Mouse (Mus musculus): ENCODE data around the gene Hist1h2bb. TPM values are rescaled to one million over a fixed set of nuclear protein-coding genes. Genes with fewer than 3 reads are reported as not detected.
"Not testable (repeated sequence)": the region's sequence is repeated elsewhere in the genome, so short reads cannot be mapped to it uniquely, and the experiment has no call there.

Gene Hist1h2bb
- polyA plus RNA-seq, 1 experiment: 5.7 TPM

GRCm38 (mm10) chr13:23745381-23746161, 963 bp upstream of the Hist1h2bb start, which contains the start of gene Hist1h3c:
Hist1h3c (minus strand) TSS chr13:23745602.
- Histone ChIP-seq H3K4me1 (ENCODE audit: control insufficient read depth, insufficient read depth, low read length) (peaks cover 12% of the 10 kb centered on the region), H3K4me3 (ENCODE audit: insufficient read depth, low read length) (peak within 1 kb of the TSS; percentile 47), H3K27ac (ENCODE audit: insufficient read depth, low read length) (peak within 1 kb of the TSS; percentile 99)
- TF ChIP-seq CTCF (IDR thresholded peaks at IDR 0.05; ENCODE audit: borderline replicate concordance, insufficient read depth, low read length) (no peak), POLR2A (IDR thresholded peaks at IDR 0.05; ENCODE audit: low read depth, low read length) (peak; percentile 70)

GRCm38 (mm10) chr13:23747081-23747891, 752 bp downstream of the Hist1h2bb start:
- Histone ChIP-seq H3K4me1 (ENCODE audit: control insufficient read depth, insufficient read depth, low read length) (peaks cover 12% of the 10 kb centered on the region), H3K4me3 (ENCODE audit: insufficient read depth, low read length) (peak overlapping the region; percentile 23; the same call in 1 of the 2 replicates), H3K27ac (ENCODE audit: insufficient read depth, low read length) (peak overlapping the region; percentile 99)
- TF ChIP-seq CTCF (IDR thresholded peaks at IDR 0.05; ENCODE audit: borderline replicate concordance, insufficient read depth, low read length) (no peak), POLR2A (IDR thresholded peaks at IDR 0.05; ENCODE audit: low read depth, low read length) (peak; percentile 72)

DNA sequence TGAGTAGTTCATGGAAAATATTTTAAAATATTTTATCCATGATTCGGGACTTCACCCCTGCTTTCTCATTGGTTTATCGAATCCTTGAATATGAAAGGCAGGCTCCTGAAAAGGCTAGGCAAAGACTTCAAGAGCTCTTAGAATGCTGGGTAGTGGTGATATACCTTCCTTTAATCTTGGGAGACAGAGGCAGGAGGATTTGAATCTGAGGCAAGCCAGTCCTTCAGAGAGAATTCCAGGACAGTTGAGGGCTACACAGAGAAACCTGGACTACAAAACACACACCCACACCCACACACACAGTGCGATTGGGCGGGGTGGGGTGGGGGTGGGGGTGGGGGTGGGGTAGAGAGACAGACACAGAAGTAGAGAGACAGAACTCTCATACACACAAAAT, 1.4 kb downstream of the Hist1h2bb start:
- Histone ChIP-seq H3K4me3 (ENCODE audit: insufficient read depth, low read length) (no peak overlapping the region), H3K27ac (ENCODE audit: insufficient read depth, low read length) (peak overlapping the region; percentile 99), H3K4me1 (ENCODE audit: control insufficient read depth, insufficient read depth, low read length) (peaks cover 12% of the 10 kb centered on the region)
- no peak for TF ChIP-seq CTCF (IDR thresholded peaks at IDR 0.05; ENCODE audit: borderline replicate concordance, insufficient read depth, low read length)
- 0 out of 2 replicates have a peak, but pooled peaks have one; percentile 18 for TF ChIP-seq POLR2A (IDR thresholded peaks at IDR 0.05; ENCODE audit: low read depth, low read length)

- Histone ChIP-seq H3K4me1 (ENCODE audit: control insufficient read depth, insufficient read depth, low read length) (peaks cover 6% of the 10 kb centered on the region), H3K27ac (ENCODE audit: insufficient read depth, low read length) (peak overlapping the region; percentile 99), H3K4me3 (ENCODE audit: insufficient read depth, low read length) (no peak overlapping the region)
- TF ChIP-seq POLR2A (IDR thresholded peaks at IDR 0.05; ENCODE audit: low read depth, low read length) (no peak), CTCF (IDR thresholded peaks at IDR 0.05; ENCODE audit: borderline replicate concordance, insufficient read depth, low read length) (no peak)
Observed at GRCm38 (mm10) chr13:23749563-23750121, 3.1 kb downstream of the Hist1h2bb start.

DNA sequence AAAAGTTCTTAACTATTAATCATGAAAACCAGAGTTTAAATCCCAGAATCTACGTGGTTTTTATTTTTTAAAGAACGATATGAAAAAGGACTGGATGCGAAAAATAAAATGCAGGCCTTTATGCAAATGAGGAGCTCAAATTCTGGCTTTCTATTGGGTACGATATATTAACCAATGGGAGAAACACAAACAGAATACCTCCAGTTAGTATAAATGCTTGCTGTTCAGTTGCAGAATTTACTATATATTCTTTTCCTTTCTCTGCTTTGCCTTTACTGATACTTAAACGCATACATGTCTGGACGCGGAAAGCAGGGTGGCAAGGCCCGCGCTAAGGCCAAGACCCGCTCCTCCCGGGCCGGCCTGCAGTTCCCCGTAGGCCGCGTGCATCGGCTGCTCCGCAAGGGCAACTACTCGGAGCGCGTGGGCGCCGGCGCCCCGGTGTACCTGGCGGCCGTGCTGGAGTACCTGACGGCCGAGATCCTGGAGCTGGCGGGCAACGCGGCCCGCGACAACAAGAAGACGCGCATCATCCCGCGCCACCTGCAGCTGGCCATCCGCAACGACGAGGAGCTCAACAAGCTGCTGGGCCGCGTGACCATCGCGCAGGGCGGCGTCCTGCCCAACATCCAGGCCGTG, 4.4 kb downstream of the Hist1h2bb start, which contains the start of gene Hist1h2ab:
Hist1h2ab (plus strand) TSS at position 288 of the 639 bp plus-strand sequence.
- H3K4me1 ChIP-seq (ENCODE audit: control insufficient read depth, insufficient read depth, low read length): not testable (repeated sequence)
- peak within 1 kb of the TSS; percentile 99 for H3K27ac ChIP-seq (ENCODE audit: insufficient read depth, low read length)
- TF ChIP-seq POLR2A (IDR thresholded peaks at IDR 0.05; ENCODE audit: low read depth, low read length): peak; percentile 97
- peak within 1 kb of the TSS; percentile 36 for H3K4me3 ChIP-seq (ENCODE audit: insufficient read depth, low read length)

DNA sequence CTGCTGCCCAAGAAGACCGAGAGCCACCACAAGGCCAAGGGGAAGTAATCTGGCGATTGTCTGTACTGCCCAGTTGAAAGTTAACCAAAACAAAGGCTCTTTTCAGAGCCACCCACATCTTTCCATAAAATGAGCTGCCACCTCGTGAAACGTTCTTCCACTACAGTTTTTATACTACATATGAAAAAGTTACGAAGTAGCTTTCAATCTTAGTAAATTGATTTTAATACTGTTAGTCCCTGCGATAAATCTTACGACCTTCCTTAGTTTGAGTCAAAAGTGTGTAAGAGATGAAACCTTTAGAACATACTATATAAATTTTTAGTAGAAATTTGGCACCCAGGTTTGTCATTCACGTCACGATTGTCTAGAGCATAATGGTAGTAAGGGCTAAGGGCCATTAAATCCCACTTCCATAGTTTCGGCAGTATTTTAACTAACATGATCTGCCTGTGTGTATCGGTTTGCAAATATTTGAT, 5.0 kb downstream of the Hist1h2bb start:
- no peak; the same call in 1 of the 2 replicates for TF ChIP-seq POLR2A (IDR thresholded peaks at IDR 0.05; ENCODE audit: low read depth, low read length)
- no peak for TF ChIP-seq CTCF (IDR thresholded peaks at IDR 0.05; ENCODE audit: borderline replicate concordance, insufficient read depth, low read length)
- peak overlapping the region; percentile 87 for H3K27ac ChIP-seq (ENCODE audit: insufficient read depth, low read length)
- peak overlapping the region; percentile 36 for H3K4me3 ChIP-seq (ENCODE audit: insufficient read depth, low read length)
- H3K4me1 ChIP-seq (ENCODE audit: control insufficient read depth, insufficient read depth, low read length): peaks cover 6% of the 10 kb centered on the region

DNA sequence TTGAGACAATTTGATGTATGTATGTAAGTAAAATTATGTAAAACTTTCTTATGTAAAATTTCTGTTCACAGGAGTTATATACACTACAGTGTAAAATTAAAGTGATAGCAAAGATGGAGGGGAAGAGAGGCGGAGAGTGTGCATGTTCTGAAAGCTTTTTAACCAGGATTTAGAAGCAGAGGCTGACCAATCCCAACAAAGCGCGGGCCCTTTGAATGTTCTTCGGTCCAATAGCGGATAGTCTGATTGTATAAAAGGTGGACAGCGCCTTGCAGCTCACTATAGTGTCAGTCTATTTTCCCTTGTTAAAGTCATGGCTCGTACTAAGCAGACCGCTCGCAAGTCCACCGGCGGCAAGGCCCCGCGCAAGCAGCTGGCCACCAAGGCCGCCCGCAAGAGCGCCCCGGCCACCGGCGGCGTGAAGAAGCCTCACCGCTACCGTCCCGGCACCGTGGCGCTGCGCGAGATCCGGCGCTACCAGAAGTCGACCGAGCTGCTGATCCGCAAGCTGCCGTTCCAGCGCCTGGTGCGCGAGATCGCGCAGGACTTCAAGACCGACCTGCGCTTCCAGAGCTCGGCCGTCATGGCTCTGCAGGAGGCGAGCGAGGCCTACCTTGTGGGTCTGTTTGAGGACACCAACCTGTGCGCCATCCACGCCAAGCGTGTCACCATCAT, 5.7 kb downstream of the Hist1h2bb start, which contains the start of gene Hist1h3b:
Hist1h3b (plus strand) TSS at position 201 of the 675 bp plus-strand sequence.
- TF ChIP-seq POLR2A (IDR thresholded peaks at IDR 0.05; ENCODE audit: low read depth, low read length): peak; percentile 82
- H3K4me3 ChIP-seq (ENCODE audit: insufficient read depth, low read length): peak within 1 kb of the TSS; percentile 37
- H3K27ac ChIP-seq (ENCODE audit: insufficient read depth, low read length): peak within 1 kb of the TSS; percentile 87
- not testable (repeated sequence) for H3K4me1 ChIP-seq (ENCODE audit: control insufficient read depth, insufficient read depth, low read length)

DNA sequence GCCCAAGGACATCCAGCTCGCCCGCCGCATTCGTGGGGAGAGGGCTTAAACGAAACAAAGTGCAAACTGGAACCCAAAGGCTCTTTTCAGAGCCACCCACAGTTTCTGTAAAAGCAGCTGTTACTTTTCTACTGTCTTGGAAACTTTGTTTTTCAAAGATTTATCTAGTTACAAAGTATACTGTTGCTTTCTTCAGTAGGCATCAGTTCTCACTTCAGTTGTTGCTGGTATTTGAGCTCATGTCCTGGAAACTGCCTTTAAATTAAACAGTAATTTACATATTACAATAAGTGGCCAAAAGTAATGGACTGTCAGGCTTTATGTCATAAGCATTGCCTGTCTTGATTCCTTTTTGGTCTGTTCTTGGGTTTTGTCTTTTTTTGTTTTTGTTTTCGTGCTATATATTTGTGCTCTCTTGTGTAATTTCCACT, 6.2 kb downstream of the Hist1h2bb start:
- TF ChIP-seq CTCF (IDR thresholded peaks at IDR 0.05; ENCODE audit: borderline replicate concordance, insufficient read depth, low read length): no peak
- TF ChIP-seq POLR2A (IDR thresholded peaks at IDR 0.05; ENCODE audit: low read depth, low read length): no peak
- Histone ChIP-seq H3K4me1 (ENCODE audit: control insufficient read depth, insufficient read depth, low read length) (peaks cover 6% of the 10 kb centered on the region), H3K4me3 (ENCODE audit: insufficient read depth, low read length) (peak overlapping the region; percentile 37), H3K27ac (ENCODE audit: insufficient read depth, low read length) (peak overlapping the region; percentile 69)
